In genomic region chr16:79570867-79571266, GRCm38 (mm10) we compare ENCODE assay signal across 26 mouse cellular contexts.
DNase-seq lines count a peak whose midpoint lies in the region; ATAC-seq lines count a peak whose summit lies in the region.
"Had no signal": no experiment of that assay in that cellular context is flagged by ENCODE, and none has a peak within 500 bp of the region (broad histone marks: within the 10 kb centered on the region; RNA-seq: fewer than 3 reads in every experiment).

No protein-coding gene starts in this region.

- no peaks in the 10 kb centered on the region for H3K27me3 ChIP-seq in neural tube, embryonic 15.5 days (replicated peaks)
- H3K27me3 ChIP-seq: embryonic facial prominence, embryonic 12.5 days; embryonic facial prominence, embryonic 15.5 days; forebrain, embryonic 12.5 days; forebrain, embryonic 15.5 days; hindbrain, embryonic 13.5 days; intestine, embryonic 15.5 days; Patski had no signal

- WGBS in neural tube, embryonic 15.5 days = 96% methylated on average over 2 of the region's 2 CpGs

- no peak overlapping the region for H3K4me2 ChIP-seq in neural tube, embryonic 15.5 days
- H3K4me2 ChIP-seq: embryonic facial prominence, embryonic 12.5 days; embryonic facial prominence, embryonic 15.5 days; forebrain, embryonic 12.5 days; forebrain, embryonic 15.5 days; heart, embryonic 11.5 days; hindbrain, embryonic 13.5 days; intestine, embryonic 15.5 days had no signal

- H3K9me3 ChIP-seq in neural tube, embryonic 15.5 days (replicated peaks) = no peaks in the 10 kb centered on the region
- H3K9me3 ChIP-seq: embryonic facial prominence, embryonic 12.5 days; embryonic facial prominence, embryonic 15.5 days; forebrain, embryonic 12.5 days; forebrain, embryonic 15.5 days; hindbrain, embryonic 10.5 days; hindbrain, embryonic 13.5 days; intestine, embryonic 15.5 days had no signal

- no peaks in the 10 kb centered on the region for H3K36me3 ChIP-seq in neural tube, embryonic 15.5 days
- H3K36me3 ChIP-seq: embryonic facial prominence, embryonic 12.5 days; embryonic facial prominence, embryonic 15.5 days; forebrain, embryonic 12.5 days; forebrain, embryonic 15.5 days; hindbrain, embryonic 10.5 days; hindbrain, embryonic 13.5 days; intestine, embryonic 15.5 days had no signal

- H3K4me1 ChIP-seq in neural tube, embryonic 15.5 days = no peaks in the 10 kb centered on the region
- H3K4me1 ChIP-seq: embryonic facial prominence, embryonic 12.5 days; embryonic facial prominence, embryonic 15.5 days; forebrain, embryonic 12.5 days; forebrain, embryonic 15.5 days; hindbrain, embryonic 10.5 days; hindbrain, embryonic 13.5 days; intestine, embryonic 15.5 days had no signal

- no peak overlapping the region for H3K9ac ChIP-seq in neural tube, embryonic 15.5 days (replicated peaks)
- H3K9ac ChIP-seq: embryonic facial prominence, embryonic 12.5 days; embryonic facial prominence, embryonic 15.5 days; forebrain, embryonic 12.5 days; forebrain, embryonic 15.5 days; hindbrain, embryonic 13.5 days; intestine, embryonic 15.5 days had no signal

- DNase-seq in adrenal gland, adult 2 months = peak; percentile 2
- DNase-seq in adrenal gland, postnatal 25 days = no peak
- DNase-seq in 3134 (ENCODE audit: extremely low read depth, insufficient read length, low spot score) = peak; percentile 42
- DNase-seq in NIH3T3 (ENCODE audit: low read depth) = peak; percentile 59
- no peak for DNase-seq in heart, adult 11 months
- DNase-seq: adrenal gland, adult 8-10 months; cerebellum, adult 11 months; cerebellum, adult 2 months; cerebellum, adult 9-11 months; cerebellum, postnatal 25 days; gastrocnemius, postnatal 25 days; heart, adult 2 months; heart, postnatal 36 days; kidney, adult 11 months; kidney, adult 8-10 months had no signal

- ATAC-seq in neural tube, embryonic 15.5 days (ENCODE audit: low FRiP score) = no peak
- ATAC-seq: forebrain, embryonic 15.5 days; hindbrain, embryonic 16.5 days; intestine, embryonic 15.5 days; Patski had no signal

- H3K27ac ChIP-seq in neural tube, embryonic 15.5 days (replicated peaks) = no peak overlapping the region
- H3K27ac ChIP-seq: embryonic facial prominence, embryonic 12.5 days; embryonic facial prominence, embryonic 15.5 days; forebrain, embryonic 12.5 days; forebrain, embryonic 15.5 days; heart, adult 2 months; hindbrain, embryonic 10.5 days; hindbrain, embryonic 13.5 days; intestine, embryonic 15.5 days had no signal

- H3K4me3 ChIP-seq in neural tube, embryonic 15.5 days (replicated peaks) = no peak overlapping the region
- H3K4me3 ChIP-seq: embryonic facial prominence, embryonic 12.5 days; embryonic facial prominence, embryonic 15.5 days; forebrain, embryonic 12.5 days; forebrain, embryonic 15.5 days; heart, adult 2 months; hindbrain, embryonic 10.5 days; hindbrain, embryonic 13.5 days; intestine, embryonic 15.5 days had no signal

Comparison
In these comparisons a context has a peak if more than half of its experiments do, and no peak if none do; other contexts are left out.
1. DNase-seq: peak in adrenal gland, adult 2 months (single experiment), 3134 (single experiment) and NIH3T3 (single experiment); none in adrenal gland, postnatal 25 days (single experiment) and heart, adult 11 months (single experiment).